Mouse (Mus musculus): ENCODE measurements around the gene Ypel2.

DNA sequence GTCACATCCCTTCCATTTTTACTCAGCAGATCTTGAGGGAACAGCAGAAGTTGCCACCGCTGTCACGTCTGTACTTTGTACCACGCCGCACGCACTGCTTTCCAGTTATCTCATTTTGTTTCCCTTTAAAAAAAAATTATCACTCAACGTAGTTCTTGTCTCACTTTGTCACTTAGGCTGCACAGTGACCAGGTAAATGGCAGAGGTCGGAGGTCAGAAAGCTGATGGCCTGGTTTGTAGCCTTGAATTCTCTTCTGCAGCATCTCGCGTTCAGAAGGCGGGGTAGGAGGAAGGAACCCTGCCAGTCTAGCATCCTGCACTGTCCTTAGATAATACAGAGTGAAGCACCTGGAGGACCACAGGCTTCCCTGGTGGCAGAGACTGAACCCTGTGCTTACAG, 29.8 kb downstream of the Ypel2 start:
- TF ChIP-seq POLR2A (IDR thresholded peaks at IDR 0.05; ENCODE audit: borderline replicate concordance, control insufficient read depth, low read depth, low read length): no peak
- TF ChIP-seq CTCF (IDR thresholded peaks at IDR 0.05; ENCODE audit: control insufficient read depth, insufficient read depth, low read length): no peak
